ENCODE assay signal across 11 mouse cellular contexts in the genomic region with DNA sequence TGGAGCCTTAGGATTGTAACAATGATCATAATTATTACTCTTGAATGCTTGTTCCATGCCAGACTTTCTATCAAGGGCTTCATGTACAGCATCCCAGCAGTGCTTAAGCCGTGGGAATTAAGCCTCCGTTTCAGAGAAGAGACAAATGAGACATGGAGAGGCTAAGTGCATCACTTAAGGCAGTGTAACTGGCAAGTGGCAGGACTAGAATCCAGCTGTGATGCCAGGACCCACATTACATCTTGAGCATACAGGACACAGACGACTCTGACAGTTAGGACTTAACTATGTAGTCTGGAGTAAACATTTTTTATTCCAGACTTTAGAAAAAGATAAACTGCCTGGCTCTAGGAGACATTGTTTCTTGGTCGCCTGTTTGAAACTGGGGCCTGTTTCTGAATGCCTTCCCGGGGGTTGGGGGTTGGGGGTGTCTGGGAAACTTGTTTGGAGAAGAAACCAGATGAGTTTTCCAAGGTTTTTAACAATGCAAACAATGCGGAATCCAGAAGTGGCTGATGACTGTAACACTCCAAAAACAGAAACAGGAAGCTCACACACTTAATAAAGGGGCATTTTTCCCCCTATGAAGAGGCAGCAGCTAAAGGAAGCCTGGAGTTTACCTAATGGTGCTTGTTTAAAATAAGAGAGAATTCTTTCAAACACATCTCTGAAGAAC. TPM values are rescaled to one million over a fixed set of nuclear protein-coding genes. Genes with fewer than 3 reads are reported as not detected.
DNase-seq lines count a peak whose midpoint lies in the region; ATAC-seq and TF ChIP-seq lines count a peak whose summit lies in the region.
"Had no signal": no experiment of that assay in that cellular context is flagged by ENCODE, and none has a peak within 500 bp of the region (broad histone marks: within the 10 kb centered on the region; RNA-seq: fewer than 3 reads in every experiment).

No protein-coding gene starts in this region.

- H3K27ac ChIP-seq in forebrain, embryonic 12.5 days: peak overlapping the region; percentile 13; the same call in 1 of the 2 replicates
- no peak overlapping the region for H3K27ac ChIP-seq in forebrain, embryonic 11.5 days (ENCODE audit: low read depth, low read length)
- H3K27ac ChIP-seq in lung, embryonic 14.5 days (ENCODE audit: low read depth): peak overlapping the region; percentile 84
- H3K27ac ChIP-seq in intestine, embryonic 15.5 days: peak overlapping the region; percentile 65
- peak overlapping the region; percentile 80 for H3K27ac ChIP-seq in stomach, embryonic 15.5 days
- H3K27ac ChIP-seq: neural tube, embryonic 15.5 days had no signal

- WGBS in forebrain, embryonic 12.5 days: 60% methylated on average over 6 of the region's 6 CpGs
- 65% methylated on average over 6 of the region's 6 CpGs for WGBS in forebrain, embryonic 11.5 days
- WGBS in lung, embryonic 14.5 days: 9% methylated on average over 6 of the region's 6 CpGs
- WGBS in lung, adult 2 months: 17% methylated on average over 6 of the region's 6 CpGs
- 28% methylated on average over 6 of the region's 6 CpGs for WGBS in intestine, embryonic 15.5 days
- WGBS in stomach, embryonic 15.5 days: 18% methylated on average over 6 of the region's 6 CpGs

- ATAC-seq in forebrain, embryonic 12.5 days (ENCODE audit: low FRiP score): no peak
- no peak for ATAC-seq in forebrain, embryonic 11.5 days (replicated peaks; ENCODE audit: low FRiP score)
- peak; percentile 91 for ATAC-seq in lung, embryonic 14.5 days (ENCODE audit: insufficient read depth)
- peak; percentile 43 for ATAC-seq in intestine, embryonic 15.5 days
- ATAC-seq in stomach, embryonic 15.5 days (ENCODE audit: insufficient read depth, low FRiP score, low read depth): 0 out of 2 replicates have a peak, but pooled peaks have one; percentile 20

- H3K27me3 ChIP-seq in forebrain, embryonic 12.5 days: no peaks in the 10 kb centered on the region
- H3K27me3 ChIP-seq in forebrain, embryonic 11.5 days (ENCODE audit: control insufficient read depth, insufficient read depth, low read length): no peaks in the 10 kb centered on the region
- H3K27me3 ChIP-seq in lung, embryonic 14.5 days (ENCODE audit: insufficient read depth, low read length): no peaks in the 10 kb centered on the region
- no peaks in the 10 kb centered on the region for H3K27me3 ChIP-seq in intestine, embryonic 15.5 days (replicated peaks)
- H3K27me3 ChIP-seq in stomach, embryonic 15.5 days (replicated peaks): no peaks in the 10 kb centered on the region
- H3K27me3 ChIP-seq: neural tube, embryonic 15.5 days had no signal

- H3K4me3 ChIP-seq in forebrain, embryonic 12.5 days (replicated peaks): no peak overlapping the region
- no peak overlapping the region for H3K4me3 ChIP-seq in forebrain, embryonic 11.5 days (ENCODE audit: low read depth, low read length)
- no peak overlapping the region for H3K4me3 ChIP-seq in lung, embryonic 14.5 days (ENCODE audit: low read depth, low read length)
- H3K4me3 ChIP-seq in lung, adult 2 months (replicated peaks; ENCODE audit: extremely low read depth, low read depth, low read length): no peak overlapping the region
- no peak overlapping the region for H3K4me3 ChIP-seq in intestine, embryonic 15.5 days (replicated peaks)
- H3K4me3 ChIP-seq in stomach, embryonic 15.5 days (replicated peaks): no peak overlapping the region
- H3K4me3 ChIP-seq: neural tube, embryonic 15.5 days had no signal

- no peaks in the 10 kb centered on the region for H3K36me3 ChIP-seq in forebrain, embryonic 12.5 days (replicated peaks)
- no peaks in the 10 kb centered on the region for H3K36me3 ChIP-seq in forebrain, embryonic 11.5 days (ENCODE audit: control insufficient read depth, insufficient read depth, low read length)
- no peaks in the 10 kb centered on the region for H3K36me3 ChIP-seq in lung, embryonic 14.5 days (ENCODE audit: insufficient read depth)
- H3K36me3 ChIP-seq in intestine, embryonic 15.5 days: no peaks in the 10 kb centered on the region
- H3K36me3 ChIP-seq in stomach, embryonic 15.5 days: no peaks in the 10 kb centered on the region
- H3K36me3 ChIP-seq: neural tube, embryonic 15.5 days had no signal

- no peak overlapping the region for H3K4me2 ChIP-seq in forebrain, embryonic 12.5 days
- no peak overlapping the region for H3K4me2 ChIP-seq in forebrain, embryonic 11.5 days (ENCODE audit: low read depth, low read length, severe bottlenecking)
- H3K4me2 ChIP-seq in lung, embryonic 14.5 days: 0 out of 2 replicates have a peak overlapping the region, but pooled peaks have one; percentile 7
- H3K4me2 ChIP-seq in intestine, embryonic 15.5 days (replicated peaks): no peak overlapping the region
- H3K4me2 ChIP-seq in stomach, embryonic 15.5 days: no peak overlapping the region
- H3K4me2 ChIP-seq: midbrain, embryonic 11.5 days; neural tube, embryonic 15.5 days had no signal

- no peak for DNase-seq in forebrain, embryonic 11.5 days (ENCODE audit: low spot score)
- DNase-seq in lung, embryonic 14.5 days: peak; percentile 86
- no peak for DNase-seq in lung, adult 2 months
- DNase-seq in adrenal gland, postnatal 10 days: no peak
- no peak for DNase-seq in kidney, adult 18-20 months
- DNase-seq: embryo, embryonic 11 days had no signal

- no peak for TF ChIP-seq POLR2A in lung, adult 2 months (IDR thresholded peaks at IDR 0.05; ENCODE audit: borderline replicate concordance, extremely low read depth, low read depth, low read length)

- no peak overlapping the region for H3K9ac ChIP-seq in forebrain, embryonic 12.5 days
- no peak overlapping the region for H3K9ac ChIP-seq in forebrain, embryonic 11.5 days (ENCODE audit: low read length)
- H3K9ac ChIP-seq in lung, embryonic 14.5 days: no peak overlapping the region
- no peak overlapping the region for H3K9ac ChIP-seq in intestine, embryonic 15.5 days
- H3K9ac ChIP-seq in stomach, embryonic 15.5 days: no peak overlapping the region
- H3K9ac ChIP-seq: neural tube, embryonic 15.5 days had no signal

- 0 out of 2 replicates have a peak, but pooled peaks cover 4% of the 10 kb centered on the region for H3K4me1 ChIP-seq in forebrain, embryonic 12.5 days
- no peaks in the 10 kb centered on the region for H3K4me1 ChIP-seq in forebrain, embryonic 11.5 days (replicated peaks; ENCODE audit: control insufficient read depth, insufficient read depth, low read length)
- 0 out of 2 replicates have a peak, but pooled peaks cover 13% of the 10 kb centered on the region for H3K4me1 ChIP-seq in lung, embryonic 14.5 days (ENCODE audit: insufficient read depth)
- H3K4me1 ChIP-seq in lung, adult 2 months (ENCODE audit: control insufficient read depth, insufficient read depth, low read length): peaks cover 23% of the 10 kb centered on the region
- peaks cover 15% of the 10 kb centered on the region for H3K4me1 ChIP-seq in intestine, embryonic 15.5 days (replicated peaks)
- peaks cover 11% of the 10 kb centered on the region; the same call in 1 of the 2 replicates for H3K4me1 ChIP-seq in stomach, embryonic 15.5 days

- no peaks in the 10 kb centered on the region for H3K9me3 ChIP-seq in forebrain, embryonic 12.5 days
- no peaks in the 10 kb centered on the region for H3K9me3 ChIP-seq in forebrain, embryonic 11.5 days (ENCODE audit: control insufficient read depth, low read length)
- H3K9me3 ChIP-seq in lung, embryonic 14.5 days (ENCODE audit: low read depth, low read length): no peaks in the 10 kb centered on the region
- no peaks in the 10 kb centered on the region for H3K9me3 ChIP-seq in intestine, embryonic 15.5 days
- no peaks in the 10 kb centered on the region for H3K9me3 ChIP-seq in stomach, embryonic 15.5 days
- H3K9me3 ChIP-seq: neural tube, embryonic 15.5 days had no signal

- no peak for TF ChIP-seq CTCF in lung, embryonic 14.5 days (IDR thresholded peaks at IDR 0.05; ENCODE audit: low read depth)
- TF ChIP-seq CTCF in lung, adult 2 months (IDR thresholded peaks at IDR 0.05; ENCODE audit: insufficient read depth, low read length): no peak

RNA-seq across cellular contexts. Expression of a gene that starts 18.7 kb away (rescaled TPM):
- 1.9 and 2.3 TPM in 2 replicates for polyA plus RNA-seq in forebrain, embryonic 12.5 days (2016; fragmentation: Nextera tagmentation; extraction: Ambion mirVana)
- 2.0 and 2.4 TPM in 2 replicates for polyA plus RNA-seq in forebrain, embryonic 11.5 days (2014; fragmentation: Nextera tagmentation; extraction: Ambion mirVana)
- 27.8 and 31.8 TPM in 2 replicates for polyA plus RNA-seq in lung, embryonic 14.5 days (2014; fragmentation: Nextera tagmentation; extraction: Ambion mirVana)
- polyA plus RNA-seq in lung, adult 2 months (2012; rRNA removed): 46.8 and 59.3 TPM in 2 replicates
- polyA plus RNA-seq in intestine, embryonic 15.5 days (2015; fragmentation: Nextera tagmentation; extraction: Ambion mirVana): 12.6 and 13.8 TPM in 2 replicates
- polyA plus RNA-seq in stomach, embryonic 15.5 days (2015; fragmentation: Nextera tagmentation; extraction: Ambion mirVana): 15.9 and 19.4 TPM in 2 replicates
- 10 to 100 TPM; 33.5 to 43.3 TPM for total RNA-seq in adrenal gland, postnatal 10 days (2021)

Comparison
In these comparisons a context has a peak if more than half of its experiments do, and no peak if none do; other contexts are left out.
1. ATAC-seq: peak in lung, embryonic 14.5 days (single experiment), intestine, embryonic 15.5 days (single experiment) and stomach, embryonic 15.5 days (single experiment); none in forebrain, embryonic 12.5 days (single experiment) and forebrain, embryonic 11.5 days (single experiment).